Mouse (Mus musculus) kidney, postnatal 0 days (tissue): ENCODE results near the gene Tbx10. TPM values are rescaled to one million over a fixed set of nuclear protein-coding genes. Genes with fewer than 3 reads are reported as not detected.

Experiments used
- ATAC-seq: fragments of 200-750 bp; cut with Nextera tagmentation; replicated peaks from 2 replicates; pipeline ENCODE4 v1.8.0; 2017; ENCODE audit warnings: low read depth, moderate number of reproducible peaks, moderate TSS enrichment, moderate library complexity; ENCODE audit not compliant: low FRiP score
- DNase-seq: peaks from one replicate; pipeline ENCODE4 v3.0.0-alpha.2; 2016; ENCODE audit warnings: low spot score
- H3K27ac ChIP-seq: fragments of 300-500 bp; sonication (generic); 2 replicates; pipeline ENCODE4 v1.5.1; 2014; ENCODE audit warnings: mild to moderate bottlenecking
- H3K27me3 ChIP-seq: fragments of 300-500 bp; sonication (generic); 2 replicates; pipeline ENCODE4 v1.6.1; 2014; ENCODE audit warnings: low read length, mixed read lengths; ENCODE audit not compliant: insufficient read depth
- H3K36me3 ChIP-seq: fragments of 300-500 bp; sonication (generic); 2 replicates; pipeline ENCODE4 v1.6.1; 2014; ENCODE audit warnings: low read length, mixed read lengths; ENCODE audit not compliant: insufficient read depth
- H3K4me1 ChIP-seq: fragments of 300-500 bp; sonication (generic); replicated peaks from 2 replicates; pipeline ENCODE4 v1.6.1; 2014; ENCODE audit warnings: antibody characterized with exemption, low read length, mixed read lengths; ENCODE audit not compliant: insufficient read depth
- H3K4me2 ChIP-seq: fragments of 300-500 bp; sonication (generic); 2 replicates; pipeline ENCODE4 v1.6.1; 2014; ENCODE audit warnings: mild to moderate bottlenecking, low read length, moderate library complexity, mixed read lengths
- H3K4me3 ChIP-seq: fragments of 300-500 bp; sonication (generic); replicated peaks from 2 replicates; pipeline ENCODE4 v1.5.1; 2014; ENCODE audit warnings: low read depth, low read length
- H3K9ac ChIP-seq: fragments of 300-500 bp; sonication (generic); 2 replicates; pipeline ENCODE4 v1.6.1; 2014; ENCODE audit warnings: low read depth, low read length
- H3K9me3 ChIP-seq: fragments of 300-500 bp; sonication (generic); replicated peaks from 2 replicates; pipeline ENCODE4 v1.6.1; 2016; ENCODE audit warnings: low read length, inconsistent platforms, mixed read lengths
- CTCF ChIP-seq: IDR thresholded peaks from 2 replicates; pipeline ENCODE4 v1.5.1; 2016; ENCODE audit warnings: antibody characterized with exemption, low read depth, mild to moderate bottlenecking, moderate library complexity
- WGBS: fragments of 180-500 bp; shearing (Covaris S2); extraction: QIAGEN DNeasy Blood & Tissue Kit; methylation state at CpG from one replicate; pipeline ENCODE4 v1.1.7; 2014; 5-methylcytosine and 5-hydroxymethylcytosine counted together
- polyA plus RNA-seq: library from polyadenylated mRNA; unstranded; fragments of >200 nt; fragmentation: Nextera tagmentation; extraction: Ambion mirVana; gene quantifications from 2 replicates; pipeline ENCODE4 v1.2.1, GENCODE M21; 2015

The Tbx10 gene
- polyA plus RNA-seq, 1 experiment from 2014 or later, result 2.4 TPM

- WGBS, result 32% methylated on average over 6 of the region's 6 CpGs
- Histone ChIP-seq H3K4me3 (no peak overlapping the region), H3K4me2 (no peak overlapping the region), H3K9me3 (no peaks in the 10 kb centered on the region), H3K27ac (peak overlapping the region; percentile 42; the same call in 1 of the 2 replicates), H3K4me1 (peaks cover 6% of the 10 kb centered on the region), H3K9ac (0 out of 2 replicates have a peak overlapping the region, but pooled peaks have one; percentile 18), H3K27me3 (no peaks in the 10 kb centered on the region), H3K36me3 (no peaks in the 10 kb centered on the region)
- no peak for TF ChIP-seq CTCF
- DNase-seq (peak; percentile 40), ATAC-seq (no peak)
Observed at GRCm38 (mm10) chr19:3994932-3995331, 2.4 kb downstream of the Tbx10 start.

DNA sequence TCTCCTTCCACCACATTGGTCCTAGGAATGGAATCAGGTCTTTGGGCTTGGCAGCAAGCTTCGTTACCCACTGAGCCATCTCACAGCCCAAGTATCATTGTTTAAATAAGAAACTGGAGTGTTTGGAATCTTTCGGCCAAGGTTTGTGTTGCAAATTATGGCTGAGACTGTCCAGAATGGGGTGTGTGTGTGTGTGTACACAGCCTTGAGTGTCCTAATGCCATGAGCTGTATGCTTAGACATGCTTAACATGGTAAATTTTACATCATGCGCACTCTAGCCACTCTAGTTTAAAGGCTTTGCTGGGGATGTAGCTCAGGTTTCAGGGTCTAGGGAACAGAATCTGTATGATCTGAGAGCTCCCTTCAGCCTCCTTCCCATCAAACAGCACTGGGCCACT, 3.0 kb downstream of the Tbx10 start:
- Histone ChIP-seq H3K9me3 (no peaks in the 10 kb centered on the region), H3K4me1 (peaks cover 6% of the 10 kb centered on the region), H3K36me3 (no peaks in the 10 kb centered on the region), H3K4me3 (no peak overlapping the region), H3K9ac (0 out of 2 replicates have a peak overlapping the region, but pooled peaks have one; percentile 18), H3K27me3 (no peaks in the 10 kb centered on the region), H3K4me2 (no peak overlapping the region), H3K27ac (0 out of 2 replicates have a peak overlapping the region, but pooled peaks have one; percentile 25)
- WGBS, result 62% methylated on average over 3 of the region's 3 CpGs
- ATAC-seq (no peak), DNase-seq (no peak)
- no peak for TF ChIP-seq CTCF

DNA sequence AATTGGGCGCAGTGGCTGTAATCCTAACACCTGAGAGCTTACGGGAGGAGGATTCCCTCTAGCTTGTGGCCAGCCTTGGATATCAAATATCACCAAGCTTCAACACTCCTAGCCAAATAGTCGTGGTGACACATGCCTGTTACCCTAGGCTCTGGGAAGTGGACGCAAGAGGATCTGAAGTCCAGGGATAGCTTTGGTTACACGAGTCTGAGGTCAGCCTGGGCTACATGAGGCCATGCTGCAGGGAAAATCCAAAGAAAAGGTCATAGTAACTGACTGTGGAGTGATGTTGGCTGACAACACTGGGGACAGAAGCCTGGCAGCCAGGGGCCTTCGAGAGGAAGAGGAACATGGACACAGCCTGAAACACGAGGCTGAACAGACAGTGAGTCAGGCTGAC, 3.6 kb downstream of the Tbx10 start:
- Histone ChIP-seq H3K4me1 (peaks cover 12% of the 10 kb centered on the region), H3K36me3 (no peaks in the 10 kb centered on the region), H3K9ac (no peak overlapping the region), H3K27me3 (no peaks in the 10 kb centered on the region), H3K27ac (no peak overlapping the region), H3K9me3 (no peaks in the 10 kb centered on the region), H3K4me3 (no peak overlapping the region), H3K4me2 (no peak overlapping the region)
- WGBS, result 40% methylated on average over 7 of the region's 7 CpGs
- DNase-seq, result no peak
- no peak for ATAC-seq
- TF ChIP-seq CTCF, result no peak

GRCm38 (mm10) chr19:3996747-3997146, 4.2 kb downstream of the Tbx10 start:
- no peak overlapping the region for H3K27ac ChIP-seq

GRCm38 (mm10) chr19:3997231-3997630, 4.7 kb downstream of the Tbx10 start:
- peaks cover 14% of the 10 kb centered on the region for H3K4me1 ChIP-seq
- DNase-seq, result no peak
- no peaks in the 10 kb centered on the region for H3K36me3 ChIP-seq
- no peak overlapping the region for H3K4me2 ChIP-seq
- no peak for ATAC-seq
- H3K27me3 ChIP-seq, result no peaks in the 10 kb centered on the region
- no peak for TF ChIP-seq CTCF
- H3K27ac ChIP-seq, result no peak overlapping the region
- no peak overlapping the region for H3K4me3 ChIP-seq
- 33% methylated on average over 8 of the region's 8 CpGs for WGBS
- no peaks in the 10 kb centered on the region for H3K9me3 ChIP-seq
- H3K9ac ChIP-seq, result no peak overlapping the region

More at GRCm38 (mm10) chr19:3996747-3997146, 4.2 kb downstream of the Tbx10 start:
- Histone ChIP-seq H3K4me1 (peaks cover 14% of the 10 kb centered on the region), H3K4me3 (no peak overlapping the region), H3K36me3 (no peaks in the 10 kb centered on the region), H3K9ac (no peak overlapping the region), H3K9me3 (no peaks in the 10 kb centered on the region), H3K27me3 (no peaks in the 10 kb centered on the region), H3K4me2 (no peak overlapping the region)
- DNase-seq, result no peak
- ATAC-seq, result no peak
- WGBS, result 70% methylated on average over 8 of the region's 8 CpGs
- no peak for TF ChIP-seq CTCF

DNA sequence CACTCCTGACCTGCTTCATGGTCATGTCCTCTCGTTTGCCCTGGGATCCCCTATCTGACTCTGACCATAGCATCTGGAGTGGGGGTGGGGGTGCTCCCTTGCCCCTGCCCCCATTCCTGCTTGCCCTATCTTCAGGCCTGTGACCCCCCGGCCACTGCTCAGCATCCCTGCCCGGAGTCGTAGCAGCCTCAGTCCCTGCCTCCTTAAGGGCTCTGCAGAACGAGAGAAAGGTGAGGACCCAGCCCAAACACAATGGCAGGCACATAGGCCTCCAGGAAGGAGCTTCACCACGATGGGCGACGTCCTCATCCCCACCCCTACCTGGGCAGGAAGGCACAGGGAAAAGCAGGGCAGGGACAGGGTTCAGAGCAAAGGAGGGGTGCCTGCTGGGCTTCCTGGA, 5.8 kb downstream of the Tbx10 start:
- DNase-seq (no peak), ATAC-seq (no peak)
- H3K4me2 ChIP-seq, result no peak overlapping the region
- H3K4me3 ChIP-seq, result no peak overlapping the region
- H3K36me3 ChIP-seq, result no peaks in the 10 kb centered on the region
- peaks cover 14% of the 10 kb centered on the region for H3K4me1 ChIP-seq
- no peak overlapping the region for H3K9ac ChIP-seq
- no peak overlapping the region for H3K27ac ChIP-seq
- no peaks in the 10 kb centered on the region for H3K9me3 ChIP-seq
- TF ChIP-seq CTCF, result no peak
- 67% methylated on average over 8 of the region's 8 CpGs for WGBS
- no peaks in the 10 kb centered on the region for H3K27me3 ChIP-seq
